Mouse (Mus musculus): ENCODE measurements around the gene Zbtb16. TPM values are rescaled to one million over a fixed set of nuclear protein-coding genes. Genes with fewer than 3 reads are reported as not detected.
A peak's percentile ranks its signal among the peaks of the same experiment; 100 is the strongest.

Zbtb16 gene
- total and polyA plus RNA-seq, 2 experiments from 2014 or later = 6.8 to 13.5 TPM

DNA sequence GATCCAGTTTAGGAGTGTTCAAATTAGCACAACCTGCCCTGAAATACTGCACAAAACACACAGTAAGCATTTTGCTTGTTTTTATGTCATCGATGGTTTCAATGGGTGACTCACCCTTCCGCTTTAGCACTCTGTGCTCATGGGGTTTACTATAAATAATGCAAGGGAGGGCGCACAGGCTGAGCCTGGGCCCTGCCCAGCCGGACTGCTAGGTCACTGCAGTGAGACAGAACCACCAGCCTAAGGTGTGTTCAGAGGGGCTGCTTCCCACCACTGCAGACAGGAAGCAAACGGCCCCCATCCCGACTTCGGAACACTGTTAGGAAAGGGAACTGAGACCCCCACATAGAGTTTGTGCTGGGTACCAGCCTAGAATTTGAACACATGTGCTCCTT, 18.6 kb downstream of the Zbtb16 start:
- 87% methylated on average over 7 of the region's 7 CpGs for WGBS
- H3K9me3 ChIP-seq (ENCODE audit: low read length) = no peaks in the 10 kb centered on the region
- ATAC-seq = no peak
- H3K4me3 ChIP-seq (ENCODE audit: low read length) = no peak overlapping the region
- TF ChIP-seq CTCF (IDR thresholded peaks at IDR 0.05; ENCODE audit: low read depth) = no peak
- H3K27ac ChIP-seq = no peak overlapping the region
- H3K4me2 ChIP-seq (ENCODE audit: low read depth, low read length) = no peak overlapping the region
- H3K4me1 ChIP-seq (ENCODE audit: insufficient read depth, low read length) = no peaks in the 10 kb centered on the region
- no peaks in the 10 kb centered on the region for H3K27me3 ChIP-seq (ENCODE audit: insufficient read depth, low read length)
- no peak for DNase-seq (ENCODE audit: low spot score)
- H3K9ac ChIP-seq (replicated peaks; ENCODE audit: low read length) = no peak overlapping the region
- no peaks in the 10 kb centered on the region for H3K36me3 ChIP-seq (ENCODE audit: insufficient read depth, low read length)

- WGBS = 59% methylated on average over 10 of the region's 10 CpGs
- Histone ChIP-seq H3K27ac (no peak overlapping the region), H3K9ac (replicated peaks; ENCODE audit: low read length) (no peak overlapping the region), H3K4me2 (ENCODE audit: low read depth, low read length) (no peak overlapping the region), H3K4me1 (ENCODE audit: insufficient read depth, low read length) (no peaks in the 10 kb centered on the region), H3K4me3 (ENCODE audit: low read length) (no peak overlapping the region), H3K27me3 (ENCODE audit: insufficient read depth, low read length) (no peaks in the 10 kb centered on the region), H3K9me3 (ENCODE audit: low read length) (no peaks in the 10 kb centered on the region), H3K36me3 (ENCODE audit: insufficient read depth, low read length) (no peaks in the 10 kb centered on the region)
- DNase-seq (ENCODE audit: low spot score) (no peak), ATAC-seq (no peak)
- TF ChIP-seq CTCF (IDR thresholded peaks at IDR 0.05; ENCODE audit: low read depth) = no peak
Observed at GRCm38 (mm10) chr9:48816678-48817398, 19.2 kb downstream of the Zbtb16 start.

- no peaks in the 10 kb centered on the region for H3K27me3 ChIP-seq (ENCODE audit: insufficient read depth, low read length)
- TF ChIP-seq CTCF (IDR thresholded peaks at IDR 0.05; ENCODE audit: low read depth) = no peak
- no peaks in the 10 kb centered on the region for H3K4me1 ChIP-seq (ENCODE audit: insufficient read depth, low read length)
- no peak overlapping the region for H3K4me3 ChIP-seq (ENCODE audit: low read length)
- no peak overlapping the region for H3K9ac ChIP-seq (replicated peaks; ENCODE audit: low read length)
- DNase-seq (ENCODE audit: low spot score) = no peak
- H3K4me2 ChIP-seq (ENCODE audit: low read depth, low read length) = no peak overlapping the region
- no peak for ATAC-seq
- H3K9me3 ChIP-seq (ENCODE audit: low read length) = no peaks in the 10 kb centered on the region
- H3K27ac ChIP-seq = no peak overlapping the region
- 99% methylated on average over 9 of the region's 9 CpGs for WGBS
- H3K36me3 ChIP-seq (ENCODE audit: insufficient read depth, low read length) = no peaks in the 10 kb centered on the region
Observed at GRCm38 (mm10) chr9:48816157-48816556, 19.9 kb downstream of the Zbtb16 start.

DNA sequence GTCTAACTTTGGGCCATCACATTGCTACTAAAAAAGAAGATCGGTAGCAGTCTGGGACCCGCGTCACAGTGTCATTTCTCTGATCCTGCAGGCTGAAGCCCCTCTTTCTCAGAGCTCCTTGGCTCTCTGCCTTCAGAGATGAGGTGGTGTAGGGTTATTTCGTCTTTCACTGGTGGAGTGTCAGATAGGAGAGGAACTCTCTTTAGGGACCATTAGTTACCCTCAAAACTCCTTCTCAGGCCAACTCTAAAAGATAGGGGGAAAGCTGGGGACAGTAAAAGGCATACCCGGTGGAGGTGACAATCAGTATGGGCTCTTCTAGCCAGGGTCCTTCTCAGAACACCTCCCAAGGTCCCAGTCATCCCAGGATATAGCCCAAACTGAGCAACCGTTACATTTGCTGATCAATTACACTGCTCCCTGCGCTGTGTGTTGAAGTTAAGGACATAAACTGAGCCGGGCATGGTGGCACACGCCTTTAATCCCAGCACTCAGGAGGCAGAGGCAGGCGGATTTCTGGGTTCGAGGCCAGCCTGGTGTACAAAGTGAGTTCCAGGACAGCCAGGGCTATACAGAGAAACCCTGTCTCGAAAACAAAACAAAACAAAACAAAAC, 21.0 kb downstream of the Zbtb16 start:
- Histone ChIP-seq H3K27me3 (ENCODE audit: insufficient read depth, low read length) (no peaks in the 10 kb centered on the region), H3K27ac (no peak overlapping the region), H3K4me1 (ENCODE audit: insufficient read depth, low read length) (no peaks in the 10 kb centered on the region), H3K9ac (replicated peaks; ENCODE audit: low read length) (no peak overlapping the region), H3K9me3 (ENCODE audit: low read length) (no peaks in the 10 kb centered on the region), H3K36me3 (ENCODE audit: insufficient read depth, low read length) (no peaks in the 10 kb centered on the region), H3K4me3 (ENCODE audit: low read length) (no peak overlapping the region), H3K4me2 (ENCODE audit: low read depth, low read length) (no peak overlapping the region)
- 83% methylated on average over 12 of the region's 12 CpGs for WGBS
- DNase-seq (ENCODE audit: low spot score) (no peak), ATAC-seq (no peak)
- no peak for TF ChIP-seq CTCF (IDR thresholded peaks at IDR 0.05; ENCODE audit: low read depth)

GRCm38 (mm10) chr9:48813960-48814880, 21.8 kb downstream of the Zbtb16 start:
- no peak overlapping the region for H3K4me3 ChIP-seq (ENCODE audit: low read length)
- no peak overlapping the region for H3K4me2 ChIP-seq (ENCODE audit: low read depth, low read length)
- peak; percentile 43 for TF ChIP-seq CTCF (IDR thresholded peaks at IDR 0.05; ENCODE audit: low read depth)
- H3K27ac ChIP-seq = no peak overlapping the region
- 37% methylated on average over 19 of the region's 19 CpGs for WGBS
- ATAC-seq (0 out of 2 replicates have a peak, but pooled peaks have one; percentile 32), DNase-seq (ENCODE audit: low spot score) (peak; percentile 45)
- no peaks in the 10 kb centered on the region for H3K9me3 ChIP-seq (ENCODE audit: low read length)
- no peaks in the 10 kb centered on the region for H3K36me3 ChIP-seq (ENCODE audit: insufficient read depth, low read length)
- no peak overlapping the region for H3K9ac ChIP-seq (replicated peaks; ENCODE audit: low read length)
- no peaks in the 10 kb centered on the region for H3K4me1 ChIP-seq (ENCODE audit: insufficient read depth, low read length)
- no peaks in the 10 kb centered on the region for H3K27me3 ChIP-seq (ENCODE audit: insufficient read depth, low read length)

GRCm38 (mm10) chr9:48812352-48812751, 23.7 kb downstream of the Zbtb16 start:
- 97% methylated on average over 6 of the region's 6 CpGs for WGBS
- H3K27ac ChIP-seq = no peak overlapping the region
- no peaks in the 10 kb centered on the region for H3K9me3 ChIP-seq (ENCODE audit: low read length)
- ATAC-seq = no peak
- no peaks in the 10 kb centered on the region for H3K4me1 ChIP-seq (ENCODE audit: insufficient read depth, low read length)
- no peaks in the 10 kb centered on the region for H3K27me3 ChIP-seq (ENCODE audit: insufficient read depth, low read length)
- no peak overlapping the region for H3K4me3 ChIP-seq (ENCODE audit: low read length)
- TF ChIP-seq CTCF (IDR thresholded peaks at IDR 0.05; ENCODE audit: low read depth) = no peak
- no peak overlapping the region for H3K9ac ChIP-seq (replicated peaks; ENCODE audit: low read length)
- no peak overlapping the region for H3K4me2 ChIP-seq (ENCODE audit: low read depth, low read length)
- no peaks in the 10 kb centered on the region for H3K36me3 ChIP-seq (ENCODE audit: insufficient read depth, low read length)
- DNase-seq (ENCODE audit: low spot score) = no peak

All from hindbrain, postnatal 0 days (tissue).